Mouse (Mus musculus): ENCODE measurements at regions not wholly inside any gene's neighbourhood (a gene's known extent, or its start where the extent isn't known, plus 50 kb on each side); places are given as distances from the start of the nearest gene placed in this dataset.

DNA sequence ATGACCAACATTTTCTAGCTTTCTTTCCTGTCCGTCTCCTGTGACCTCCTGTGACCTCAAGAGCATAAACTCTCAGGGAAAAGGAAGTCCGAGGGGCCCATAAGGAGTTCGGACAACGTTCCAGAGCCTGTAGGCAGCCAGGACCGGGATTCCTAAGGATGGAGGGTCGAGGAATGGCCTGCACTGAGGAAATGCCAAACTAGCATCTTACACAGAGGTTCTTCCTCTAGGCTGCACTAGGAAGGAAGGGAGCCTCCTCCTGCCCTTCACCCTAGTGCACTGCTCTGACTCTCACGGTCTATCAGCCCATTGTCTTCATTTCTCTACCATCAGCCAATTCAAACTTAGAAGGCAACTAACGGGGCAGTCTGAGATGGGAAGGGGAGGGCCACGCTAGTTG lies 149.2 kb downstream of the BC067074 start:
- ATAC-seq (ENCODE audit: insufficient read depth), result peak; percentile 67
- Histone ChIP-seq H3K36me3 (replicated peaks) (no peaks in the 10 kb centered on the region), H3K9ac (no peak overlapping the region), H3K4me1 (replicated peaks) (no peaks in the 10 kb centered on the region), H3K27me3 (no peaks in the 10 kb centered on the region), H3K9me3 (replicated peaks) (no peaks in the 10 kb centered on the region), H3K4me3 (replicated peaks) (no peak overlapping the region), H3K4me2 (no peak overlapping the region), H3K27ac (replicated peaks) (no peak overlapping the region)
- 30% methylated on average over 9 of the region's 9 CpGs for WGBS (ENCODE audit: insufficient replicate concordance)

DNA sequence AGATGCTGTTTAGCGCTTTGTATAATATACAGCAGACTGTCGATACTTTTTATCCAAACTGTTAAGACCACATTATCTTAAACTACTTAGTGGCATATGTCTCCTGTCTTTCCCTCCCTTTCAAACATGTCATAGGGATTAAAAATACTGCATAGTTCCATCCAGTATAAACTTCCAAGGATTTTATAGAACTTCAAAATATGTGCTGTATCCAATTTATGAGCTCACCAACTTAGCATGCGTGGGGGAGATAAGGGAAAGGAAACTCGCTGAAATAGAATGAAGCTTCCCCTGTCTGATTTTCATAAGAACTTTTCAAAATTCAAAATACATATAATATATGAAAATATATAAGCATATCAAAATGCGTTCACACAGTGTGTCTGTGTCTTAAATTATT lies 147.2 kb downstream of the BC067074 start:
- no peak for ATAC-seq (ENCODE audit: insufficient read depth)
- WGBS (ENCODE audit: insufficient replicate concordance), result 53% methylated on average over 5 of the region's 5 CpGs
- H3K4me3 ChIP-seq (replicated peaks), result no peak overlapping the region

GRCm38 (mm10) chr13:113439516-113439915 lies 146.6 kb downstream of the BC067074 start:
- no peak for ATAC-seq (ENCODE audit: insufficient read depth)
- no peaks in the 10 kb centered on the region for H3K9me3 ChIP-seq (replicated peaks)
- H3K36me3 ChIP-seq (replicated peaks), result no peaks in the 10 kb centered on the region
- H3K27ac ChIP-seq (replicated peaks), result no peak overlapping the region
- H3K4me1 ChIP-seq (replicated peaks), result no peaks in the 10 kb centered on the region
- no peaks in the 10 kb centered on the region for H3K27me3 ChIP-seq
- WGBS (ENCODE audit: insufficient replicate concordance), result 35% methylated on average over 7 of the region's 7 CpGs
- H3K4me3 ChIP-seq (replicated peaks), result no peak overlapping the region
- H3K4me2 ChIP-seq, result no peak overlapping the region
- no peak overlapping the region for H3K9ac ChIP-seq

More for the DNA sequence above, 147.2 kb downstream of the BC067074 start:
- Histone ChIP-seq H3K9me3 (replicated peaks) (no peaks in the 10 kb centered on the region), H3K4me2 (no peak overlapping the region), H3K4me1 (replicated peaks) (no peaks in the 10 kb centered on the region), H3K9ac (no peak overlapping the region), H3K27me3 (no peaks in the 10 kb centered on the region), H3K36me3 (replicated peaks) (no peaks in the 10 kb centered on the region), H3K27ac (replicated peaks) (no peak overlapping the region)

DNA sequence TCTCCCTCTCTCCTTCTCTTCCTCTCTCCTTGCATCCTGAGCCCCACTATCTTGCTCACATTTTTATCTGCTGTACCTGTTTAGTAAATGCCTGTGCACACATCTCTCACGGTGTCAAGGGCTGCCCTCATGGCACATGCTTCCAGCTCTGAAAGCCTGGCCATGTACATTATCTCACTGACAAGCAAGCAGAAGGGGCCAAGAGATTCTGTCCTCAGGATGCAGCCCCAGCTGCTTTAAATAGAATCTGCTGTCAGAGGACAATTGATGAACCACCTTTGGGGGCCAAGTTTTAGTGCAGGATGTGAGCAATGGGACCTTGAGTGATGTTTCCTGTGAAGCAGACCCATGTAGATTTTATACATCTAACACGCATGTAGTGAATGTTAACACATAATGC lies 145.9 kb downstream of the BC067074 start:
- Histone ChIP-seq H3K36me3 (replicated peaks) (no peaks in the 10 kb centered on the region), H3K4me3 (replicated peaks) (no peak overlapping the region), H3K9me3 (replicated peaks) (no peaks in the 10 kb centered on the region), H3K4me1 (replicated peaks) (no peaks in the 10 kb centered on the region), H3K9ac (no peak overlapping the region), H3K27ac (replicated peaks) (no peak overlapping the region), H3K4me2 (no peak overlapping the region), H3K27me3 (no peaks in the 10 kb centered on the region)
- ATAC-seq (ENCODE audit: insufficient read depth), result no peak
- 19% methylated on average over 2 of the region's 2 CpGs for WGBS (ENCODE audit: insufficient replicate concordance)

DNA sequence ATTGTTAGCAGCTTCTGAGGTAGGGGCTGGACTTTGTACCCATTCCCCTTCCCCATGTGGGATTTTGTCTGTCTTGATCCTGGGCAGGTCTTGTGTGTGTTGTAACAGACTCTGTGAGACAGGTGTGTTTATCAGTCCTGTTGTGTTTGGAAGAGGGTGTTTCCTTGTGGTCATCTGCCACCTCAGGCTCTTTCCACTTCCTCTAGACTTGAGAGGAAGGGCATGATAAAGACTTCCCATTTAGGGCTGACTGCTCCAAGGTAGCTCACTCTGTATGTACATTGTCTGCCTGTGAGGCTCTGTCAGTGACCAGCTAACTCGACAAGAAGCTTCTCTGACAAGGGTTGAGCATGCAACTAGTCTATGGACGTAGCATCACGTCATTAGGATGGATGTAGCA lies 143.3 kb downstream of the BC067074 start:
- Histone ChIP-seq H3K36me3 (replicated peaks) (no peaks in the 10 kb centered on the region), H3K4me3 (replicated peaks) (no peak overlapping the region), H3K4me1 (replicated peaks) (no peaks in the 10 kb centered on the region), H3K27ac (replicated peaks) (no peak overlapping the region), H3K9me3 (replicated peaks) (no peaks in the 10 kb centered on the region), H3K27me3 (no peaks in the 10 kb centered on the region), H3K4me2 (no peak overlapping the region), H3K9ac (no peak overlapping the region)
- ATAC-seq (ENCODE audit: insufficient read depth), result no peak
- 44% methylated on average over 3 of the region's 3 CpGs for WGBS (ENCODE audit: insufficient replicate concordance)

DNA sequence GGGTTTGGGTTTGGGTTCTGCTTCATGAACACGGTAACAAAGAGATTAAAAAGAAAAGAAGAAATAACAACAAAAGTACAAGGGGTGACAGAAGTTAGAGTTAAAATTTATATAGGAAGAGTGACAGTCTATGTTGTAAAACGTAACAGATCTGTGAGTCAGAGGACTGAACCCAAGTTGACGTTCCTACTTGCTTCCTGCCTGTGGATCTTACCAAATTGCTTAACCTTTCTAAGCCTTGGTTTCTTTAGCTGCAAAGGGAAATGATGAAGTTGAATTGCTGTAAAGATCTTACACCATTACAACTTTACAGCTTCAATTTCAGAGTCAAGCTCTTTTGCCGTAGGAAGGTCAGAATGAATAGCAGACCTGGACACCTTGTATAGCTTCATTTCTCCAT lies 142.2 kb downstream of the BC067074 start:
- H3K27ac ChIP-seq (replicated peaks), result no peak overlapping the region
- H3K9me3 ChIP-seq (replicated peaks), result no peaks in the 10 kb centered on the region
- H3K36me3 ChIP-seq (replicated peaks), result no peaks in the 10 kb centered on the region
- no peak for ATAC-seq (ENCODE audit: insufficient read depth)
- no peaks in the 10 kb centered on the region for H3K27me3 ChIP-seq
- no peaks in the 10 kb centered on the region for H3K4me1 ChIP-seq (replicated peaks)
- H3K4me2 ChIP-seq, result no peak overlapping the region
- WGBS (ENCODE audit: insufficient replicate concordance), result 47% methylated on average over 4 of the region's 4 CpGs
- H3K9ac ChIP-seq, result no peak overlapping the region
- no peak overlapping the region for H3K4me3 ChIP-seq (replicated peaks)

GRCm38 (mm10) chr13:113433456-113433855 lies 140.5 kb downstream of the BC067074 start:
- Histone ChIP-seq H3K4me1 (replicated peaks) (no peaks in the 10 kb centered on the region), H3K4me2 (no peak overlapping the region), H3K27ac (replicated peaks) (0 out of 2 replicates have a peak overlapping the region, but pooled peaks have one; percentile 24), H3K36me3 (replicated peaks) (no peaks in the 10 kb centered on the region), H3K4me3 (replicated peaks) (no peak overlapping the region), H3K9me3 (replicated peaks) (no peaks in the 10 kb centered on the region), H3K9ac (no peak overlapping the region), H3K27me3 (no peaks in the 10 kb centered on the region)
- WGBS (ENCODE audit: insufficient replicate concordance), result 19% methylated on average over 5 of the region's 5 CpGs
- ATAC-seq (ENCODE audit: insufficient read depth), result no peak; the same call in 1 of the 2 replicates

GRCm38 (mm10) chr13:113429615-113430014 lies 136.7 kb downstream of the BC067074 start:
- no peaks in the 10 kb centered on the region for H3K27me3 ChIP-seq
- H3K9ac ChIP-seq, result no peak overlapping the region
- H3K9me3 ChIP-seq (replicated peaks), result no peaks in the 10 kb centered on the region
- H3K36me3 ChIP-seq (replicated peaks), result no peaks in the 10 kb centered on the region
- H3K27ac ChIP-seq (replicated peaks), result no peak overlapping the region
- ATAC-seq (ENCODE audit: insufficient read depth), result no peak
- no peaks in the 10 kb centered on the region for H3K4me1 ChIP-seq (replicated peaks)
- H3K4me3 ChIP-seq (replicated peaks), result no peak overlapping the region
- WGBS (ENCODE audit: insufficient replicate concordance), result 22% methylated on average over 3 of the region's 3 CpGs
- no peak overlapping the region for H3K4me2 ChIP-seq
